Mouse (Mus musculus) intestine, postnatal 0 days (tissue): ENCODE measurements at regions not wholly inside any gene's neighbourhood (a gene's known extent, or its start where the extent isn't known, plus 50 kb on each side); places are given as distances from the start of the nearest gene placed in this dataset.
"Not testable (repeated sequence)": the region's sequence is repeated elsewhere in the genome, so short reads cannot be mapped to it uniquely, and the experiment has no call there.

Source experiments
- ATAC-seq: fragments of 200-750 bp; cut with Nextera tagmentation; 2 replicates; pipeline ENCODE4 v1.8.0; 2017; ENCODE audit warnings: mild to moderate bottlenecking, moderate TSS enrichment, moderate library complexity
- H3K27ac ChIP-seq: fragments of 300-500 bp; sonication (generic); 2 replicates; pipeline ENCODE4 v1.5.1; 2014; ENCODE audit warnings: mild to moderate bottlenecking, low read depth, low read length, moderate library complexity
- H3K27me3 ChIP-seq: fragments of 300-500 bp; sonication (generic); replicated peaks from 2 replicates; pipeline ENCODE4 v1.6.1; 2014; ENCODE audit warnings: low read length, mixed read lengths; ENCODE audit not compliant: control insufficient read depth, insufficient read depth
- H3K36me3 ChIP-seq: fragments of 300-500 bp; sonication (generic); 2 replicates; pipeline ENCODE4 v1.6.1; 2014; ENCODE audit warnings: mild to moderate bottlenecking, moderate library complexity; ENCODE audit not compliant: control insufficient read depth, insufficient read depth
- H3K4me1 ChIP-seq: fragments of 300-500 bp; sonication (generic); replicated peaks from 2 replicates; pipeline ENCODE4 v1.6.1; 2014; ENCODE audit warnings: antibody characterized with exemption, low read length, mixed read lengths; ENCODE audit not compliant: control insufficient read depth, insufficient read depth
- H3K4me2 ChIP-seq: fragments of 300-500 bp; sonication (generic); replicated peaks from 2 replicates; pipeline ENCODE4 v1.6.1; 2014; ENCODE audit warnings: low read depth, mild to moderate bottlenecking, moderate library complexity
- H3K4me3 ChIP-seq: fragments of 300-500 bp; sonication (generic); 2 replicates; pipeline ENCODE4 v1.5.1; 2014; ENCODE audit warnings: low read depth, low read length
- H3K9ac ChIP-seq: fragments of 300-500 bp; sonication (generic); 2 replicates; pipeline ENCODE4 v1.6.1; 2014; ENCODE audit warnings: mild to moderate bottlenecking, low read depth, low read length
- H3K9me3 ChIP-seq: fragments of 300-500 bp; sonication (generic); 2 replicates; pipeline ENCODE4 v1.6.1; 2016; ENCODE audit warnings: mixed run types; ENCODE audit not compliant: control insufficient read depth
- CTCF ChIP-seq: sonication (generic); IDR thresholded peaks from 2 replicates; pipeline ENCODE4 v1.5.1; 2016; ENCODE audit warnings: low read depth, mild to moderate bottlenecking, control low read depth, antibody characterized with exemption, moderate library complexity
- WGBS: fragments of 180-500 bp; shearing (Covaris S2); extraction: QIAGEN DNeasy Blood & Tissue Kit; methylation state at CpG from one replicate; pipeline ENCODE4 v1.1.7; 2014; 5-methylcytosine and 5-hydroxymethylcytosine counted together

- 54% methylated on average over 11 of the region's 11 CpGs for WGBS
- ATAC-seq, result no peak
- no peak overlapping the region for H3K27ac ChIP-seq
Measured at GRCm38 (mm10) chr5:67487965-67488409, 59.9 kb upstream of the Bend4 start.

GRCm38 (mm10) chr5:67490709-67491108, 62.6 kb upstream of the Bend4 start:
- not testable (repeated sequence) for H3K9ac ChIP-seq, H3K27me3 ChIP-seq, H3K4me1 ChIP-seq, ATAC-seq, H3K9me3 ChIP-seq, H3K4me2 ChIP-seq, H3K36me3 ChIP-seq, H3K4me3 ChIP-seq, H3K27ac ChIP-seq
- peak; percentile 60 for TF ChIP-seq CTCF

More at GRCm38 (mm10) chr5:67487965-67488409, 59.9 kb upstream of the Bend4 start:
- no peaks in the 10 kb centered on the region for H3K27me3 ChIP-seq
- no peaks in the 10 kb centered on the region for H3K9me3 ChIP-seq
- no peaks in the 10 kb centered on the region for H3K36me3 ChIP-seq
- no peaks in the 10 kb centered on the region for H3K4me1 ChIP-seq
- H3K9ac ChIP-seq, result no peak overlapping the region
- no peak for TF ChIP-seq CTCF
- no peak overlapping the region for H3K4me2 ChIP-seq
- no peak overlapping the region for H3K4me3 ChIP-seq

DNA sequence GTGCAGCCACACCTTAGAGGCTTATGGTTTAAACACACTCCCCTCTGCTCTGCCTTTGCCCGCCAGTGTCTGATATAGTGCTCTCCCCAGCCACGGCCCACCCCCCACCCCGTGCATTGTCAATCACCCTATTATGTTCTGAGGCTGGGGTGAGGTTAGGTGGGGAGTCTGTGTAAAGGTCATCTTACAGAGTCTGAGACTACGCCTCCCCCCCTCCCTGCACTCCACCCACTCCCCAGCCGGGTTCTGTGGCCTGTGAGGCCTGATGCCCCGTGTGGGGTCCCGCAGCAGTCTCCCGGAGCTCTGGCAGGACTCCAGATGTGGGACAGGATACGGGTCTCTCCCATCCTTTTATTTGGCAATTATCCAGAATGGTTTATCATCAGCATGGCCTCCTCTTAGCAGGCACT, 64.8 kb upstream of the Bend4 start:
- Histone ChIP-seq H3K36me3 (no peaks in the 10 kb centered on the region), H3K9ac (no peak overlapping the region), H3K9me3 (no peaks in the 10 kb centered on the region), H3K4me2 (no peak overlapping the region), H3K27me3 (no peaks in the 10 kb centered on the region), H3K4me3 (no peak overlapping the region), H3K27ac (no peak overlapping the region), H3K4me1 (no peaks in the 10 kb centered on the region)
- WGBS, result 47% methylated on average over 9 of the region's 9 CpGs
- no peak for ATAC-seq
- no peak for TF ChIP-seq CTCF

- H3K4me3 ChIP-seq, result no peak overlapping the region
- no peak overlapping the region for H3K27ac ChIP-seq
- H3K4me2 ChIP-seq, result no peak overlapping the region
- no peaks in the 10 kb centered on the region for H3K9me3 ChIP-seq
- no peaks in the 10 kb centered on the region for H3K4me1 ChIP-seq
- no peak for TF ChIP-seq CTCF
- H3K27me3 ChIP-seq, result no peaks in the 10 kb centered on the region
- H3K36me3 ChIP-seq, result no peaks in the 10 kb centered on the region
- no peak for ATAC-seq
- 88% methylated on average over 7 of the region's 7 CpGs for WGBS
- H3K9ac ChIP-seq, result no peak overlapping the region
Measured at GRCm38 (mm10) chr5:67496710-67497109, 68.6 kb upstream of the Bend4 start.

- H3K9ac ChIP-seq, result no peak overlapping the region
- no peaks in the 10 kb centered on the region for H3K4me1 ChIP-seq
- H3K27ac ChIP-seq, result no peak overlapping the region
- H3K36me3 ChIP-seq, result no peaks in the 10 kb centered on the region
- WGBS, result 81% methylated on average over 5 of the region's 5 CpGs
- H3K9me3 ChIP-seq, result no peaks in the 10 kb centered on the region
- H3K27me3 ChIP-seq, result no peaks in the 10 kb centered on the region
- no peak overlapping the region for H3K4me3 ChIP-seq
- peak; percentile 39; the same call in 1 of the 2 replicates for ATAC-seq
- no peak for TF ChIP-seq CTCF
- H3K4me2 ChIP-seq, result no peak overlapping the region
Measured at GRCm38 (mm10) chr5:67520251-67520650, 87.4 kb upstream of the Shisa3 start.

GRCm38 (mm10) chr5:67521423-67521912, 86.2 kb upstream of the Shisa3 start:
- Histone ChIP-seq H3K4me2 (no peak overlapping the region), H3K36me3 (no peaks in the 10 kb centered on the region), H3K4me3 (no peak overlapping the region), H3K9ac (no peak overlapping the region), H3K27ac (no peak overlapping the region; the same call in 1 of the 2 replicates), H3K27me3 (no peaks in the 10 kb centered on the region), H3K9me3 (no peaks in the 10 kb centered on the region), H3K4me1 (no peaks in the 10 kb centered on the region)
- no peak for TF ChIP-seq CTCF
- peak; percentile 92 for ATAC-seq
- 34% methylated on average over 3 of the region's 3 CpGs for WGBS

GRCm38 (mm10) chr5:67530149-67530548, 77.5 kb upstream of the Shisa3 start:
- peak; percentile 54 for TF ChIP-seq CTCF
- H3K9me3 ChIP-seq, result no peaks in the 10 kb centered on the region
- H3K27me3 ChIP-seq, result no peaks in the 10 kb centered on the region
- H3K27ac ChIP-seq, result no peak overlapping the region
- WGBS, result 57% methylated on average over 5 of the region's 5 CpGs
- no peak overlapping the region for H3K9ac ChIP-seq
- no peaks in the 10 kb centered on the region for H3K4me1 ChIP-seq
- no peak overlapping the region for H3K4me3 ChIP-seq
- no peak for ATAC-seq
- no peak overlapping the region for H3K4me2 ChIP-seq
- H3K36me3 ChIP-seq, result no peaks in the 10 kb centered on the region
